Mouse (Mus musculus): Measurements from ENCODE around the gene Syde2. TPM values are rescaled to one million over a fixed set of nuclear protein-coding genes. Genes with fewer than 3 reads are reported as not detected.

The Syde2 gene
- 0.32 TPM for polyA plus RNA-seq (2017; shearing (Covaris generic))

GRCm38 (mm10) chr3:145987268-145987969, at the start of gene Syde2:
TSS of gene Syde2 (plus strand) at chr3:145987870.

Other genes starting within 250 kb of the Syde2 start
- not detected for gene Ddah1, start 229.2 kb upstream of the Syde2 start, polyA plus RNA-seq (2017; shearing (Covaris generic))
- 204 TPM for gene Bcl10, start 65.1 kb upstream of the Syde2 start, polyA plus RNA-seq (2017; shearing (Covaris generic))
- 71.2 TPM for gene 2410004B18Rik, start 49.9 kb upstream of the Syde2 start, polyA plus RNA-seq (2017; shearing (Covaris generic))
- gene Wdr63, start 120.3 kb downstream of the Syde2 start, polyA plus RNA-seq (2017; shearing (Covaris generic)), result not detected
- gene Mcoln3, start 129.6 kb downstream of the Syde2 start, polyA plus RNA-seq (2017; shearing (Covaris generic)), result 1.5 TPM
- 19.1 TPM for gene Mcoln2, start 162.0 kb downstream of the Syde2 start, polyA plus RNA-seq (2017; shearing (Covaris generic))
- not detected for gene Lpar3, start 233.1 kb downstream of the Syde2 start, polyA plus RNA-seq (2017; shearing (Covaris generic))

Measured in effector memory CD4-positive, alpha-beta T cell, adult 5 months (primary cell).